Mouse (Mus musculus) ES-E14 (cell line): ENCODE data around the gene Cuedc1. TPM values are rescaled to one million over a fixed set of nuclear protein-coding genes. Genes with fewer than 3 reads are reported as not detected.
"Not testable (repeated sequence)": the region's sequence is repeated elsewhere in the genome, so short reads cannot be mapped to it uniquely, and the experiment has no call there.

ENCODE experiments used
- DNase-seq: peaks from one replicate; pipeline ENCODE4 v3.0.0-alpha.2; 2013; ENCODE audit warnings: low read depth, low spot score
- H3K27ac ChIP-seq: 2 replicates; pipeline ENCODE4 v1.5.1; 2012; ENCODE audit warnings: low read depth, mild to moderate bottlenecking, low read length, moderate library complexity, mixed read lengths; ENCODE audit not compliant: poor library complexity, insufficient read depth, severe bottlenecking
- H3K36me3 ChIP-seq: 2 replicates; pipeline ENCODE4 v1.6.1; 2012; ENCODE audit warnings: mild to moderate bottlenecking, low read length, moderate library complexity, mixed read lengths; ENCODE audit not compliant: control insufficient read depth, poor library complexity, insufficient read depth, severe bottlenecking
- H3K4me1 ChIP-seq, 2 experiments: fragments of 150-350 bp in 1 of 2; sonication (generic) in 1 of 2; 2 replicates each; pipeline ENCODE4 v1.6.1; 2012; ENCODE audit warnings: low read length in 2 of 2, mild to moderate bottlenecking in 1 of 2, mixed read lengths in 1 of 2; ENCODE audit not compliant: control insufficient read depth in 2 of 2, insufficient read depth in 2 of 2, poor library complexity in 1 of 2
- H3K4me3 ChIP-seq, 2 experiments: fragments of 150-350 bp in 1 of 2; sonication (generic) in 1 of 2; 2 replicates each; pipeline ENCODE4 v1.5.1; 2012; ENCODE audit warnings: low read length in 2 of 2, low read depth in 1 of 2, mild to moderate bottlenecking in 1 of 2, mixed read lengths in 1 of 2; ENCODE audit not compliant: insufficient read depth in 1 of 2, poor library complexity in 1 of 2, severe bottlenecking in 1 of 2
- H3K9ac ChIP-seq: 2 replicates; pipeline ENCODE4 v1.6.1; 2012; ENCODE audit warnings: low read depth, mild to moderate bottlenecking, low read length, mixed read lengths; ENCODE audit not compliant: poor library complexity, insufficient read depth, severe bottlenecking
- H3K9me3 ChIP-seq: fragments of 150-350 bp; sonication (generic); 2 replicates; pipeline ENCODE4 v1.6.1; 2012; ENCODE audit warnings: low read depth, mild to moderate bottlenecking, low read length; ENCODE audit not compliant: control insufficient read depth, insufficient read depth
- CHD2 ChIP-seq: IDR thresholded peaks from 2 replicates; pipeline ENCODE4 v1.6.1; 2014; ENCODE audit warnings: mild to moderate bottlenecking, low read depth, low read length, inconsistent platforms
- HCFC1 ChIP-seq: IDR thresholded peaks from 2 replicates; pipeline ENCODE4 v1.6.1; 2012; ENCODE audit warnings: low read length, inconsistent platforms, borderline replicate concordance; ENCODE audit not compliant: insufficient read depth
- MAFK ChIP-seq: IDR thresholded peaks from 2 replicates; pipeline ENCODE4 v1.6.1; 2014; ENCODE audit warnings: mild to moderate bottlenecking, low read depth, low read length, inconsistent platforms; ENCODE audit not compliant: insufficient read depth
- ZC3H11A ChIP-seq: IDR thresholded peaks from 2 replicates; pipeline ENCODE4 v1.6.1; 2012; ENCODE audit warnings: low read depth, mild to moderate bottlenecking, inconsistent platforms, low read length, borderline replicate concordance
- ZNF384 ChIP-seq: IDR thresholded peaks from 2 replicates; pipeline ENCODE4 v1.6.1; 2012; ENCODE audit warnings: low read depth, low read length, inconsistent platforms
- in situ Hi-C, 2 experiments: fragments of 600-800 bp; cut with MboI; formaldehyde crosslinking; loops; one replicate each; pipeline ENCODE4 v1.15.1; 2025; ENCODE audit warnings: low sequenced_read_pairs in 2 of 2, inconsistent platforms in 1 of 2; ENCODE audit not compliant: unreplicated experiment in 2 of 2
- total RNA-seq: library from RNA; depleted of rRNA; stranded (reverse); fragments of 300-350 nt; gene quantifications from 2 replicates; pipeline ENCODE4 v1.2.3, GENCODE M21; 2012

Cuedc1 gene
- total RNA-seq, 1 experiment = 8.7 TPM

GRCm38 (mm10) chr11:88201172-88201571 lies 103.3 kb downstream of the Cuedc1 start:
- H3K4me3 ChIP-seq = no peak overlapping the region
- H3K36me3 ChIP-seq = no peaks in the 10 kb centered on the region
- H3K27ac ChIP-seq = no peak overlapping the region
- no peak for DNase-seq
- H3K9ac ChIP-seq = no peak overlapping the region
- H3K4me1 ChIP-seq = peaks cover 2 to 9% of the 10 kb centered on the region in 2 experiments; a peak in 1 of 4 replicates
- in situ Hi-C loops = loop anchor here in 1 of 2 experiments (10.0 kb wide), 1 partner anchor 226 kb away; no protein-coding TSS in a partner anchor
- H3K9me3 ChIP-seq = no peaks in the 10 kb centered on the region
- no peak for TF ChIP-seq ZNF384
- TF ChIP-seq CHD2 = no peak
- no peak for TF ChIP-seq HCFC1
- no peak for TF ChIP-seq ZC3H11A
- TF ChIP-seq MAFK = no peak

- Histone ChIP-seq H3K36me3 (no peaks in the 10 kb centered on the region), H3K9ac (no peak overlapping the region), H3K27ac (no peak overlapping the region), H3K4me1 (peaks cover 2 to 9% of the 10 kb centered on the region in 2 experiments; a peak in 1 of 4 replicates), H3K4me3 (no peak overlapping the region), H3K9me3 (no peaks in the 10 kb centered on the region)
- TF ChIP-seq MAFK (no peak), ZNF384 (no peak), HCFC1 (no peak), CHD2 (no peak), ZC3H11A (no peak)
- in situ Hi-C loops = loop anchor here in 1 of 2 experiments (10.0 kb wide), 1 partner anchor 227 kb away; no protein-coding TSS in a partner anchor
- peak; percentile 92 for DNase-seq
Measured at GRCm38 (mm10) chr11:88202077-88202476, 104.2 kb downstream of the Cuedc1 start.

- peak within 1 kb of the TSS; percentile 88 to 89 for H3K4me3 ChIP-seq
- peak within 1 kb of the TSS; percentile 56; the same call in 1 of the 2 replicates for H3K27ac ChIP-seq
- H3K36me3 ChIP-seq = no peaks in the 10 kb centered on the region
- TF ChIP-seq ZNF384 (no peak), HCFC1 (peak; percentile 82)
- H3K9me3 ChIP-seq = no peaks in the 10 kb centered on the region
- peaks cover 2 to 6% of the 10 kb centered on the region in 2 experiments; a peak in 1 of 4 replicates for H3K4me1 ChIP-seq
- H3K9ac ChIP-seq = peak within 1 kb of the TSS; percentile 90
- peak; percentile 82 for DNase-seq
- in situ Hi-C loops = loop anchor here in 1 of 2 experiments (10.0 kb wide), 1 partner anchor 229 kb away; no protein-coding TSS in a partner anchor
Measured at GRCm38 (mm10) chr11:88203712-88204532, 106.1 kb downstream of the Cuedc1 start, which contains the start of gene Mrps23. TSS of gene Mrps23 (plus strand) at chr11:88204388.

- Histone ChIP-seq H3K4me3 (peak overlapping the region; percentile 88 to 89), H3K9ac (peak overlapping the region; percentile 90), H3K9me3 (no peaks in the 10 kb centered on the region), H3K27ac (no peak overlapping the region), H3K36me3 (peaks cover 6% of the 10 kb centered on the region), H3K4me1 (peaks cover 2 to 6% of the 10 kb centered on the region in 2 experiments; a peak in 1 of 4 replicates)
- DNase-seq = no peak
- no peak for TF ChIP-seq ZC3H11A
- no peak for TF ChIP-seq MAFK
- TF ChIP-seq HCFC1 = no peak
- TF ChIP-seq CHD2 = no peak
- no peak for TF ChIP-seq ZNF384
- in situ Hi-C loops = loop anchor here in 1 of 2 experiments (10.0 kb wide), 1 partner anchor 230 kb away; no protein-coding TSS in a partner anchor
Measured at GRCm38 (mm10) chr11:88204593-88205368, 106.9 kb downstream of the Cuedc1 start.

- peaks cover 21% of the 10 kb centered on the region for H3K36me3 ChIP-seq
- DNase-seq = not testable (repeated sequence)
Measured at GRCm38 (mm10) chr11:88206576-88206975, 108.7 kb downstream of the Cuedc1 start.

More at GRCm38 (mm10) chr11:88206576-88206975, 108.7 kb downstream of the Cuedc1 start:
- not testable (repeated sequence) for H3K9ac ChIP-seq, H3K4me1 ChIP-seq, H3K4me3 ChIP-seq, H3K27ac ChIP-seq, H3K9me3 ChIP-seq
- in situ Hi-C loops = loop anchor here in 1 of 2 experiments (10.0 kb wide), 1 partner anchor 232 kb away; no protein-coding TSS in a partner anchor
